Mouse (Mus musculus) cerebellum, adult 8-10 months (tissue): ENCODE measurements at regions not wholly inside any gene's neighbourhood (a gene's known extent, or its start where the extent isn't known, plus 50 kb on each side); places are given as distances from the start of the nearest gene placed in this dataset.

ENCODE experiments used
- DNase-seq: peaks from one replicate; pipeline ENCODE4 v3.0.0; 2022

DNA sequence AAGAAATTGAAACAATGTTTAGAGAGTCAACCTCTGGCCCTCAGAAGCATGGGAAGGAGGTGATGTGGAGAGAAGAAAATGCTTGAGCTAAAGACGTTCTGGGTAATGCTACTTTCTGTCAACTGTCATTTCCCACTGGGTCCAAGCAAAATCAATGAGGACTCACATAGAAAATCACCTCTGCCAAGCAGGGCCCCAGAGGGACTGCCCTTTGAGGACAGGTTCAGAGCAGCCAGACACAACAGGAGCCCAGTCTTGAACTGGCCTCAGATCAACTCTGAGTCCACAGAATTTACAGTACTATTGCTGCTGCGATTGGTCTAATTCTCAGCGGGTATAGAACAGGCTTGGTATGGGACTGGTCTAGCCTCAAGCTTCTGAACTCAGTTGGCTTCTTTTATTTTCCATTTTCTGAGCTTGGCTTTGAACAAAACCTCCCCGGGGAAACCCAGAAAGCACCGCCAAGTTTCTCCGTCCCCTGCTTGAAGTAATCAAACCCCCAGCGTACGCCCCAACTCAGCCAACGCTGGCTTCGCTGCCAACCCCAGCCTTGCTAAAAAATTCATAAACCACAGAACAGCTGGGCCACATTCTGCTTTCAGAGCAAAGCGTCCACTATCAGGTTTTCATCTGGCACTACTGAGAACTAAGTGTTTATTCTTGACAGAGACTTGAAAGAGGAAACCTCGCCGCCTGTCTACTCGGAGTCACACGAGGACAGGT, 322.8 kb upstream of the Spred2 start:
- no peak for DNase-seq

DNA sequence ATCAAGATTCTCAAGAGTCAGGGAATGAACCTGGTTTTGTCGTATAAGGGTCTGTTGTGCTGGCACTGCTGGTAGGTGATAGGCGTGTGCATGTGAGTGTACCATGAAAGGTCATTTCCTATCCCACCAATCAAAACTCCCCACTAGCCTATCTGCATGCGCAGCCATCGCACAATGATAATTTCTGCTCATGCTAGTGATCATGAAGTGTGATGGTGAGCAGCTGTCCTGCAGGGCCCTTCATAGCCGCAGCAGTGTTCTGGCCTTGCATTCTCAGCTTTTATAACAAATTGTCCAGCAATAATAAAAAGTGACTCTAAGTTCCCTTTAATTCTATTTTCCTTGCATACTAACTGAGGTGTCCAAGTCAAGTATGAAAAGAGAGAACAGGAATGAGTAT, 321.7 kb upstream of the Spred2 start:
- no peak for DNase-seq

DNA sequence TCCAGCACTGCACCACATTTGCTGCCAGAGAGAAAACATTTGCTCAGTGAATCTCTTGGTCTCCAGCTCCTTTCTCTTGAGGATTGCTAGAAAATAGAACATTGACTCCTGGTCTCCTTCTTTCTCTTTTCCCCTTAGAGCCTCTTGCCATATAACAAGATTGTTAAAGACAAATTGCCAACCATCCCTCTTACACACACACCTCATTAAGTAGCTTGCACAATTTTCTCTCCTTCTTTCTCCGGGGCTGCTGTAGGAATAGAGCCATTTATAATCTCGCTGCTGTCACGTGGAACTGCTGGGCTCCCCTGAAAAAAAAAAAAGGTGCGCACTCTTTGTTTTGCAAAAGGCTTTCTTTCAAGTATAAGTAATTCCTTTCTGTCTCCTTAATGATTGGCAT, 318.6 kb upstream of the Spred2 start:
- no peak for DNase-seq

DNA sequence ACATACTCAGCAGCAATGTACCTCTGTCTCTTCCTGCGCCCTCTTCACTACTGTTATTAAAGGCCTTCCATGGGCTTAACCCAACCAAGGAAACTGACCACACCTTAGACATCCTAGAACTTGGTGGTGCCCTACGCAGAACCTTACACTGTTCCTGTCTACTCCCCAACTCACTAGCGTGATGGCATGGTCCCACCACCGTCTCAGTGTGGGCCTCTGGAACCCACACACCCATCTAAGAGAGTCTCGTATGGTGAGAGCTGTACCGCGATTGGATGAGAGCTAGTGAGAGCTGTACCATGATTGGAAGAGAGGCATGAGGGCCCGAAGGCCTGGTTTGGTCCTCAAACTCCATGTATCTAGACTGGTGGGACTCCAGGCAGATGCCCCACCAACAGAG, 317.2 kb upstream of the Spred2 start:
- no peak for DNase-seq

DNA sequence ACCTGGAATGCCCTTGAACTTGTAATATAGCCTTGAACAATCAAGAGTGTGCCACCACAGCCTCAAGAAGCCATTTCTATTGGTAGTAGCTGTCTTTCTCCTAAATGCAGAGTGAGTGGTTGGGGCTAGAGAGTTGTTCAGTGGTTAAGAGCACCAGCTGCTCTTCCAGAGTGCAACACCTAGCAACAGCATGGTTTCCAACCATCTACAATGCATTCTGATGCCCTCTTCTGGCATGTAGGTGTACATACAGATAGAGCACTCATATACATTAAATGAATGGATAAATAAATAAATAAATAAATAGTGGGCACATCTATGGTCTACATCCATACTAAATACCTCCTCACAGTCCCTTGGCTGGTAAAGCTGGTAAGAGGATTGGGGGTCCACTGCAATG, 316.2 kb upstream of the Spred2 start:
- DNase-seq = no peak

DNA sequence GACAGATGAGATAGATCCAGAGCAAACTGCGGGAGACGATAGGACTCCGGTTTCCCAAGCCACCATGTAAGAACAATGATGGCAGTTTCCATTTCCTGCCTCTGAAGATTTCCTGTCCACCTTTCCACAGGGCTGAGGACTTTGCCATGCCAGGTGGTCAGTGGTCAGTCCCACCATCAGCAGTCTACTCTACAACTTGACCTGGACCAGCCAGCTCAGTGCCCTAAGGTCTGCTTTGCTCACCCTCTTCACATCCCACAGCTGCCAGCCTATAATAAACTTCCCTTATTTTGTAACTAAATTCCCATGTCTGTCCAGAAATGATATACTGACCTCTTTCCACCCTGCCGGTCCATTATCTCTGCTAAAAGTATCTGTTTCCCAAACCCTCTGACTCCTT, 315.7 kb upstream of the Spred2 start:
- DNase-seq = no peak

DNA sequence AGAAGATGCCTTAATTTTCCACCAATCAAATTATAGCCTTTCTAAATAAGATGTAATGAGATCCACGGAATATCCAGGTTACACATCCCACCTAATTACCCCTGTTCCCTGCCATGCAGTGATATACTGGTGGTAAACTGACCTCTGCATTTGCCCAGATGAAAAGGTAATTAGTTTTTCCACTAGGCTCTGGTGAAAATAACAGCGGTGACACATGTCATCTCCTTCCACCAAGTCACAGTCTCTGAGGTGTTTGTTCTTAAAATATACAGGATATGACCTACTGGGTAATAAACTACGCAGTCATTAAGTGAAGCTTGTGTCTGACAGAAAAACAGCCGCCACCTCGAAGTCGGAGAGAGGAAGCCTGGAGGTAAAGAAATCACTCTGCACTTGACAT, 313.6 kb upstream of the Spred2 start:
- DNase-seq = no peak

DNA sequence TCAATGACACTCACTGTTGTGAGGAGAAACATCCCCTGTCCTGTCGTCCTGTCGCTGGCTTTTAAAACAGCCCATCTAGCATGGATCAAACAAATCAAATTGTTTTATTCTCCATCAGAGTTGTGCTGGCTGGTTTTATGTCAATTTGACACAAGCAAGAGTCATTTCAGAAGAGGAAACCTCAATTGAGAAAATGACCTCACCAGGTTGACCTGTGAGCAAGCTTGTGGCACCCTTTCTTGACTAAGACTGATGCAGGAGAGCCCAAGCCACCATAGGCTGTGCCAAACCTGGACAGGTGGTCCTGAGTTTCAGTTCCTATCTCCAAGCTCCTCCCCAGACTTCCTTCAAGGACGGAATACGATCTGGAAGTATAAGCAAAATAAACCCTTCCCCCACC, 313.0 kb upstream of the Spred2 start:
- no peak for DNase-seq

DNA sequence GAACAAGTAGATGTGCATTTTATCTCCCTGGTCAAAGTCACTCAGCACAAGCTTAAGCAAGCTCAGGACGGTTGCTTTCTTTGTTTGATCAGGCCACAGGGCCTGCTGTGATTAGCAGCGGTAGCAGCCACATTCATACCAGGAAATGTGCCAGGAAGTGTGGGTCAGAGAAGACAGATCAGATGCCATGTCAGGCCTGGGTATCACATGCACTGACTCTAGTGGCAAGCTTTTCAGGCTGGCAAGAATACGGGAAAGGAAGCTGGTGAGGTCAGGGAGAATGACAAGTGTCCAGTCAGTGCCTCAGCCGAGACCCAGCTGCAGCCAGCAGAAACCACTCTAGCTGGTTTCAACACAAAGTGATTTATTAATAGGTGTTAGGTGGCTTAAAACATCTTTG, 307.7 kb upstream of the Spred2 start:
- DNase-seq = no peak

DNA sequence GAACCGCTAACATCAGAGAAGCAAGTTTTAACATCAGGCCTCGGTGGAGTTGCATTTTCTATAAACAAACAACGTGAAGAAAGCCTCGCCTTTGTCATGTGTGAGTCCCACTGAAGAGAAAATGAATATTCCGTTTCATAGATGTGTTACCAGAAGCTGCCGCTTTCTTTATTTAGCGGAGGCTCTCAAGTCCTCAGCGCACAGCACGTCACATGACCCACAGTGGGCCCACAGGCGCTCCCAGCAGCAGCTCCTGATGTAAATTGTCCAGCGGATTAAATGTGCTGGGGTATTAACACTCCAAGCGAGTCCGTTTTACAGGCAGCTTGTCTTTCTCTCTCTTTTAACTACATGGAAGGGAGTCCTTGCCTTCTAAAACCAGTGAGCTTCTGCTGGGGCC, 304.7 kb upstream of the Spred2 start:
- no peak for DNase-seq

DNA sequence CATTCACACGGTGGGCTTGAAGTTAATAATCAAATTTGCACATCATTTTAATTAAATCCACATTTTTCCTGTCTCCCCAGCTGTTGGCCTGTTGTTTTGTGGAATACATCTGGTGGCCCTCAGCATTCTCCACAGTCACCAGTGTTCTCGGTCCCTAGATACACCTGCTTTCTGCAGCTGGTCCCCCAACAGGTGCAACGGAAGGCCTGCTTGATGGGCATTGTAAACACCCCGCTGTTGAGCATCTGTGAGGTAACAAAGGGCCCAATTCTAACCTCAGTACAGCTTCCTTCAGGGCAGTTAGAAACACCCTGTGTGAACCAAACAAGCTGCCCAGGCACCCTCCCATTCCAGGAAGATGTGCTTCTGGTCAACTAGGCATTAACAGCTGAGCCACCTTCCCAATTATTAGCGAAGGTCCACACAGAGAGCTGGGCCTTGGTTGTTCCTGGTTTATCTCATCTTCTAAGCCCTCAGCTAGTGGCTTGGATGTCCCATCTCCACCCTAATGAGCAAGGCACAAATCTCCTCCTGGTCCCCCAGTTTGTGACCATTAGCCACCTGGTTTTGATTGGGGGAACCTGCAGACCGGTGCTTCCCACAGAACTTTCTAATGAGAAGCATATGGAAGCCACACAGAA, 293.0 kb upstream of the Spred2 start:
- DNase-seq = no peak

DNA sequence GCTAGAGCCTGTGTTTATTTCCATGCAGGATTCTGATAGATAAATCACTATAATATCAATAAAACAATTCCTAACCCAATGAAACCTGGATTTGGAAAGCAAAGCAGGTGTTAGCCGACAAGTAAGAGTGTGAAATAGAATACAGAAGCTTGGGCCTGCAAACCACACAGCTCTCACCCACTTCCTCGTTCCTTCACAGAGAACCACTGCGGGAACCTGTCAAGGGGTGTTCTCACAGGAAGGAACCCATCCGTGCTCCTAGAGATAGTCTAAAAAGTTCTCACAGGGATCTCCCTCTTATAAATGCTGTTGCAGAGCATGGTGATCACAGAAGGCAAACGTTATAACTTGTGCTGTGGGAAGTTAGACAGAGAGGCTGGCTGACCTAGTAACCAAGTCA, 291.7 kb upstream of the Spred2 start:
- DNase-seq = no peak

DNA sequence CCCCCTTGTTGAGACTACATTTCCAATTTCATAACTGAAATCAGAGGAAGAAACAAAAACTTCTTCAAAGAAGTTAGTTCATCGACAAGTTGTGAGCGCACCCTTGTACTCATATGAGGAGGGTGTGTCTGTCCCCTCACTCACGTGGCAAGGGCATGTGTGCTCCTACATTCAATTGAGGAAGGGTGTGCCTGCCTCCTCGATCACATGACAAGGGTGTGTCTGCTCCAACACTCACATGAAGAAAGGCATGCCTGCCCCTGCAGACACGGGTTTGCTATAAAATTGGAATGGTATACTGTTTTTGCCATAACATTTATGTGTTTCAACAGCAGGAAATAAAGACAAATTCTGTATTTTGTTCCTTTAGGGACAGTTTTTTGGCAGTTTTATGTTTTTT, 290.6 kb upstream of the Spred2 start:
- DNase-seq = no peak

DNA sequence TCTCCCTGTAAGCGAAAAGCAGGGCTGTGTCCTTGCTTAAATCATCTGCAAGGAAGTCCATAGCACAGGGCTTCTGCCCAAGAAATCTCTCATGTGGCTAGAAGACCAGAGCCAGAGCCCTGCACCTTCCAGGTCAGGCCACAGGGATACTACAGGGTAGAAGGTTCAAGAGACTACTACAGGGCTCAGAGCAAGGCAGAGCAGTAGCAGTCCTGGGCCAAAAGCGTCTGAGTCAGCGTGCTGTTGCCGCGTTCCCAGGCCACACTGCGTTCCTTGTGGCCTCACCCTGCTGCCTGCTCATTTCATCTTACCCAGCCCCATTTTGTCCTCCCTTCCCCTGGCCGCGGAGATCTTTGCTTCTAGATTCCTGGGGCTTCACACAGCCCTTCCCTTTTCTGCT, 283.0 kb upstream of the Spred2 start:
- DNase-seq = no peak

DNA sequence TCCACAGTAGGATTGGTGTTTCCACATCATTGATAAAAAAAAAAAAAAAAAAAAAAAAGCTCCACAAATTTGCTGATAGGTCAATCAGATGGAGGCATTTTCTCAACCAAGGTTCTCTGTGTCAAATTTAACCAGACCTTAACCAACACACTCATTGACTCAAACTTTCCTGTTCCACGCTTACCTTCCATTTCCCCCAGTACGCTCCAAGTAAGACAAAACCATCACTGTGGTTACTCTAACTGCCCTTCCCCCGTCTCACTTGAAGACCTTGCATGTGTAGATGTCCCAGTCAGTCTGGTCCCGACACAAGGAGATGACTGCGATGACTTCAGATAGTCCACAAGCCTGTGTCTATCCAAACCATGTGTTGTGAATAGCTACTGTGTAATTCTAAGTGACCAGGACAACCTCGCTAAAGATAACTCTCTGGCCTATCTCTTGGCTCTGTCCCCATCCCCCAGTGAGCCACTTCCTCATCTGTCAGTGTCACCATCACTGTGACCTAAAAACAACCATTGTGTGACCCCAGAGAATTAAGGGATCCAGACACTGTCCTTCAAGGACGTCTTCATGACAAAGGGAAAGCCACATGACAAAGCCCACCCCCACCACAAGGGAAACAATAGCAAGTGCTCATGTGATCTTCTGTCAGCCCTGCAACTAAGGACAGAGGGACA, 279.9 kb upstream of the Spred2 start:
- no peak for DNase-seq

DNA sequence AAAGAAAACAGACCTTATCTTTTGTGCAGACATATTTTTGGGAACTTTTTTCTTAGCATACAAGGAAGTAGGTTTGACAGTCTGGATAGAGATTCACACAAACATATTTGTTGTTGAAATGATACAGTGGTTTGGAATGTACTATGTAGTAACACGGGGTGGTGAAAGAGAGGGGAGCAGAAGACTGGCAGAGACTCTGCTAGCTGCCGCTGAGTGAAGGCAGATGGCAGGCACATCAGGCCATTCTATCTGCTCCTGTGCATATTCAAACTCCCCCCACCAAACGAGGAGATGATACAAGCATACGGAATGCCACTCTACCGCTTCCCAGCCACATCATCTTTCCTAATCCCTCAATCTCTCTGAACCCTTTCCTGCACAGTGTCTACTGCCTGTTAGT, 279.1 kb upstream of the Spred2 start:
- no peak for DNase-seq

DNA sequence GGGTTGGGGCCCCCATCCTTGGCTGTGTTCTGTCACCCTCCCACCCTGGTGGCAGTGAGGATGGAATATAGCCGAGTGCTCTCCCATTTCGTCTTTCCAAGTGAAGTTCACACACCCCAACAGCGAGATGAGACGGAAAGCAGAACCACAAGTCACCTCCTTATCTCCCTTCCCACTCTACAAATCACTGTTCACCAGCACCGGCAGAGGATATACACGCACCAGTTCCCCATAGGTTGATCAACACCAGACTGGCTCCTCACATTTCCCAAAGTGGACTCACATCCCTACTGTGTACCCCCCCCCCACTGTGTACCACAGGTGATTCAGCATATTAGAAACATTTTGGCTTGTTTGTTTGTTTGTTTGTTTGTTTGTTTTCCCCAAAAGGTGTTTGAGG, 272.7 kb upstream of the Spred2 start:
- no peak for DNase-seq

DNA sequence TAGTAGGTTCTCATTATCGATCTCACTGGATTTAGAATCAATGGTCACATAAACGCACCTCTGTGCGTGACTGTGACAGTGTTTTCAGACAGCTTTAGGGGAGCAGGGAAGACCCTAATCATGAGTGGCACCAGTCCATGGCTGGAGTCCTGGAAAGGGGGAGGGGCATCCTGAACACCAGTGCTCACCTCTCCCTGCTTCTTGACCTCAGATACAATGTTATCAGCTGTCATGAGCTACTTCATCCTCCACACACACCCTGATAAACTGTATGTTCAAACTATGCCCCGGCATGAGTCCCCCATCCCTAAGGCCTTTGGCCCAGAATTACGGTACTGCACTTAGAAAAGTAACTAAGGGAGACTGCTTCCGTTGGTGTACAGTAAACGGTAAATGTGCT, 272.2 kb upstream of the Spred2 start:
- no peak for DNase-seq

DNA sequence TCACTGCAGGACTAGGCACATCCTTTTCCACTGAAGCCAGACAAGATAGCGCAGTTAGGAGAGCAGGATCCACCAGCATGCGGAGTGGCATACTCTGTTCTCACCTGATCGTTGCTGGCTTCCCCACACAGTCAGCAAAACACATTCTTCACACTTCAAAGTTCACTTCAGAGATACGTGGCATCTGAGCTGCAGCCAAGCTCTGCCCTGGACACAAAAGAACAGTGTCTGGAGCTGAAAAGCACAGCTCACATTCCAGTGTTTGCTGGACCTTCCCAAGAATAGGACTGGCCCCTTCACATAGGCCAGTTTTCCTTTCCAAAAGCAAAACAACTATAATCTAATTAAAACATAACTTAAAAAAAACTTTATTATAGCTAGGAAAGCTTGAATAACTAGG, 264.7 kb upstream of the Spred2 start:
- DNase-seq = no peak

DNA sequence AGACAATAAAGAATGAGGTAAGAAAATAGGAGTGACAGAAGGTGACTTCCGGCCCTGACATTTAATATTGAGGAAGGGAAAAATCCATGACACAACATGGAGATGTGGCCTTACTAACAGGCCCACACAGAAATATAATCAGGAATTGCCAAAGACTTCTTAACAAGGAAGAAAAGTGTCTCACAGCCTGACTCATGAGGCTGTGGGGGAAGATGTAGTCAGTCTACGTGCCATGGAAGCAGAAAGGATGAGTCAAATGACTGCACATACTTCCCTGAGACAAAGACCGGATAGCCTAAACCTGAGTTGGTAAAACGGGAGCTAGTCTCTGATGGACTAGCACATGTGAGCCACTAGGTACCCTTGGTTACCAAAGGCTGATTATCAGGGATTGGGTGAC, 257.4 kb upstream of the Spred2 start:
- no peak for DNase-seq

DNA sequence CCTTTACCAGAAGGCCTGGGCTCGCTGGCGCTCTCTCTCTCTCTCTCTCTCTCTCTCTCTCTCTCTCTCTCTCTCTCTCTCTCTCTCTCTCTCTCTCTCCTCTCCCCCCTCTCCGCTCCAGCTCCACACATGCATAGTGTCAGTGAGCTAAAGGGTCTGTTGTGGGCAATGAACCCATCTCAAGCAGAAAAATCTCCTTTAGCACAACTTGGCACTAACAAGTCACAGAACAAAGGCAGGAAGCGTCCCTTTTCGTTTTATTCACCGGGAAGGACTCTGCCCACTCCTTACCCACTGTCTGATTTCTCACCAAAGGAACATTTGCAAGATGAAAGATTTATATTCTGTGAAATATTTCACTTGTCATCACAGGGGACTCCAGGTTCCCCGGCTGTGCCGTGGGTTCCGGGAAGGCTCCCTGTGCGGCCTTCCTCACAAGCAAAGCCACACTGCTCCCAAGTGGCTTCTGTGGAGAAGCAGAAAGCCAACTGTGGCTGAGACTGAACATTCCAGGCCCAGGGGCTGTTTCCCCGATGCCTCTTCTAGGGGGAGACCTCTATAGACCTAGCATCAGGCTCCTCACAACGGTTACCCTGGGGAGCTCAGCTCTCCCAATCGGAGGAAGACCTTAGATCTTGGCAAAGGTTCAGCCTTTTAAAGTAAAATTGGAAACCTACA, 253.2 kb upstream of the Spred2 start:
- peak; percentile 1 for DNase-seq

DNA sequence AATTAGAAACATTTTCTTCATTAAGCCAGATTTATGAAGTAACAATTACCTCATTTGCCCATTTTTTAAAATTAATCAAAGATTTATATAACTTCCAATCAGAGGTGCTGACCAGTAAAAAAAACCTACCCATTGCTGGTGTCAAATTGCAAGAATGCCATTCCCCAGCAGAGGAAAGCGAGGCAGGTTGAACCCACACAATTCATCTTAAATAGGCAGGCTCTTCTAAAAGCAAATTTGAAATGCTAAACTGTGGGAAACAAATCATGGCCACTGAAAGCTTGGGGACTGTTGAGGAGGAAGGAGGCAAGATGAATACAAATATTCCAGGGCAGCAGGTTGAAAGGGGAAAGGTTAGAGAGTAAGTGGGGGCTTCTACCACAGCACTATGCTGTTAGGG, 251.2 kb upstream of the Spred2 start:
- no peak for DNase-seq

DNA sequence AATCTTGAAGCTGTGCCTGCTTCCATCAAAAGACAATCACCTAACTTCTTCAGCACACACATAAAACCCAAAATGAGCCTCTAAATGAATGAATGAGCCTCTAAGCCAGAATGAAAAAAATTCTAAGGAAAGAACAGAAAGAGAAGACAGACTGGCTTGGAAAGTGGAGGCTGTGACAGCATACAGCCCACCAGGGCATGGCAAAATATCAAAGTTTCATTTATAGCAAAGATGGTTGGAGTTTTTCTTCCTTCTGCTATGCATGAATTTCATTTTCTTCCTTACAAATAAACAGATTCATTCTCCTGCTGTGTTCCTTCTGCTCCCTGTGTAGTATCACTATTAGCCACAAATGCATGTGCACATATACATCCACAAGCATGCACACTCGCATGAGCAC, 247.7 kb upstream of the Spred2 start:
- no peak for DNase-seq

DNA sequence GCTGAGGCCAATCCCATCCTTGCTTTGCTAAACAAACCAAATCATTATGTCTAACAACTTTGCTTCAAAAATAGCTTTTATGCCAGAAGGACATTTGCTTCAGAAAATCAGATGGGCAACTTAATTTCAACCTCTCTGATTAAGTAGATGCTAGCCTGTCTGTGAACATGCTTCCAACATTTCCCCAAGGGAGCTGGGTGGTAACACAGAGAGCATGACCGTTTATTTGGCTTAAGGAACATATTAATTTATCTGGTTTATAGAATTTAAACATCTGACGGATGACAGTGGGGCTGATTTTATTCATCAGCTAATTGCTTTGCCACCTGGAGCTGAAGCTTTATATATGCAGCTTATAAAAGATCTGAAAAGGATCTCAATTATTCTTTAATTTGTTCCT, 245.1 kb upstream of the Spred2 start:
- no peak for DNase-seq
